Mouse (Mus musculus) layer of hippocampus, postnatal 14 days (tissue): ENCODE measurements at regions not wholly inside any gene's neighbourhood (a gene's known extent, or its start where the extent isn't known, plus 50 kb on each side); places are given as distances from the start of the nearest gene placed in this dataset.

ENCODE experiments used
- DNase-seq, 2 experiments: peaks; one replicate each; pipeline ENCODE4 v3.0.0; 2021 to 2022; ENCODE audit warnings: low spot score in 2 of 2, mixed read lengths in 1 of 2

DNA sequence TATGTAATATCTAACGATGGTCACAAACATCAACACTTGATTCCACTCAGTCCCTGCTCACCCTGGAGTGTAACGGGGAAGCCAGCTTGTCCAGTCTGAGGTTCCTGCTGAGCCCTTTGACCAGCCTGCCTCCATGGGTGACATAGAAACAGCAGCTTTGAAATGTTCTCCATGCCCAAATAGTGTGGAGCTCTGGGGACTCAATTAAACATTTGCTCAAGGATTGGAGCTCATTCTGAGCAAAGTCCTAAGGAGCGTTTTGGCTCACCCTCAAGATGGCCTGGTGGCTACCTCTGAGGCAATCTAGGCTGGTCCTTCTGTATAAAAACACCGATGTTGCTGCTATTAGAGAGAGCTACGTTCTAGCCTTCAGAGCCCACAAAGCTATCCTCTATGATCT, 85.6 kb upstream of the Hmga2 start:
- no peak for DNase-seq

DNA sequence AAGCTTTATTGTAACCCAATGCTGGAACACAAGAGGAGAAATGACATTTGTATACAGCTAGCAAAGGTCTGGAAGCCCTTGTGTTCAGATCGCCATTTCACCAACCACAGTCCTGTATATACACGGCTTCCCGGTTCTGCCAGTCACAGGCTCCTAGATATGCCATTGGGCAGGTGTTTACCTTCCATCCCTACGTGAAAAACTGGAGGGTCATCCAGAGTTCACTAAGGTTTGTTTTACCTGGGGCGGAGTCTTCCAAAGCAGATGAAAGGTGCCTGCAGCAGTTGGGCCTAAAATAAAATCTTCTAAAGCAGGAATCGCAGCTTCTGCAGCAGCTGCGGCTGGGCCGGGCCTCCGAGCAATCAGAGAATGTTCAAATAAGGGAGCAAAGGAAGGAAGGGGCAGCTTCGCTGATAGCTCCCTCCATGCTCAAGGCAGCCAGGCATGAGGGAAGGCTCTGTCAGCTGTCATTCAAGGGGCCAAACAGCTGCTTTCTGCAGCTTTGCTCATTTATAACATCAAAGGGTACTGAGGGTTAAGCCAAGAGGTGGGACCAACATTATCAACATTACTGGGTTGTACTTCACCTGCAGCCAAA, 81.7 kb upstream of the Hmga2 start:
- DNase-seq: no peak

GRCm38 (mm10) chr10:120556116-120556515, 79.8 kb upstream of the Hmga2 start:
- no peak for DNase-seq

DNA sequence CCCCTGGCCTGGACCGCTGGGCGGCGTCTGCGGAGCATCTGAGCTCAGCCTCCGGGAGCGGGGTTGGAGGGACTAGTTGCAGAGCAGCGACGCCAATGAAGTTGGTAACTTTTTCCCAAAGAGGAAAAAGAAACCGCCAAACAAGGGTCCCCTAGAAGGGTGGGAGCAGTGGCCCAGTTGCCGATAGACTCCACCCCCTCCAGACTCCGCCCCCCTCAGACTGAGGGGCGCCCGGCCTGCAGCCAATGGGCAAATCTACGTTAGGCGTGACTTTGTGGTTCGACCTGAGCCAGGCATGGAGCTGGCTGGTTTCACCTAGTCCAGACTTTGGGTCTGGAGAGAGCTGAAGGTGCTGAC, 76.8 kb upstream of the Hmga2 start:
- no peak for DNase-seq

GRCm38 (mm10) chr10:120552341-120553096, 76.2 kb upstream of the Hmga2 start:
- peak in 1 of 2 experiments; percentile 5 for DNase-seq

- DNase-seq: peak; percentile 6 to 13
Measured at GRCm38 (mm10) chr10:120551851-120552281, 75.6 kb upstream of the Hmga2 start.

DNA sequence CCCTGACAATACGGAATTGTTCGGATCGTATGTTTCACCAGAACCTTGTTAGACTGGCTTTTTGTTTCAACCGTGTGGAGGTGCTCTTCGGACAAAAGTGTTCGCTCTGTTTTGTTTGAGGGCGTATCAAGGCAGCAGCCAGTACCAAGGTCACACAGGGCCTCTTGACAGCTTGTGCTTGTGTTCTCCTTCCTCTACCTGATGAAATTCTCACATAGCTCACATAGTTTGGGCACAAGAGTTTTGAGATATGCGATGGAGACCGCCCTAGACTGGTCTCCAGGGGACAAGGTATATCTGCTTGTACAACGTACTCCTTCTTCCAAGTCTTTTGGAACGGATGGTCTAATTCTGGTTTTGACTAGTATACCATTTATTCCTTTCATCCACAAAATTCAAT, 70.9 kb upstream of the Hmga2 start:
- DNase-seq: no peak

- DNase-seq: no peak
Measured at GRCm38 (mm10) chr10:120541618-120542017, 65.3 kb upstream of the Hmga2 start.

- no peak for DNase-seq
Measured at GRCm38 (mm10) chr10:120538561-120538960, 62.3 kb upstream of the Hmga2 start.

GRCm38 (mm10) chr10:120528406-120528805, 52.1 kb upstream of the Hmga2 start:
- no peak for DNase-seq

DNA sequence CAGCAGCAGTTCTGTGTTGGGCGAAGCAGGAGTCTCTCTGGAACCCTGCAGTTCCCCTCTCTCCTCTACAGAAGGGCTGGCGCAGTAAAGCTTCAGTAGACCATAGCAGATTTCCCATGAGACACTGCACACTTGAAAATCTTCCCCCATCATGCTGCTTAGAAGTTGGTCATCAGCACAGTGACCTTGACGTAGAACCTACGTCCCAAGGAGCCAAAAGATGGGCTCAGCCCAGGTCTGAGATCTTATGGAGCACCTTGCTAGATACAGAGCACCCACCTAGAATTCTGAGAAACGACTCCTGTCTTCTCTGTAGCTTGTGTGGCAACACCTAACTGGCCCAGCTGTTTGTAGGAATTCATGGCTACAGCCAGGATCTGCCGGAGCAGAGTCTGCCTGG, 51.7 kb upstream of the Hmga2 start:
- no peak for DNase-seq

- DNase-seq: no peak
Measured at GRCm38 (mm10) chr10:120526991-120527390, 50.7 kb upstream of the Hmga2 start.
